Mouse (Mus musculus): ENCODE measurements at regions not wholly inside any gene's neighbourhood (a gene's known extent, or its start where the extent isn't known, plus 50 kb on each side); places are given as distances from the start of the nearest gene placed in this dataset.

GRCm38 (mm10) chr9:93981136-93981535, 556.7 kb downstream of the 1190002N15Rik start:
- DNase-seq (ENCODE audit: low spot score in 2 of 2) = no peak

- no peak for DNase-seq (ENCODE audit: low spot score in 2 of 2)
These were observed 568.1 kb downstream of the 1190002N15Rik start for GRCm38 (mm10) chr9:93969691-93970284.

- no peak for DNase-seq (ENCODE audit: low spot score in 2 of 2)
These were observed 568.8 kb downstream of the 1190002N15Rik start for GRCm38 (mm10) chr9:93969118-93969517.

- no peak for DNase-seq (ENCODE audit: low spot score in 2 of 2)
These were observed 582.4 kb downstream of the 1190002N15Rik start for GRCm38 (mm10) chr9:93955235-93956040.

- DNase-seq (ENCODE audit: low spot score in 2 of 2) = no peak
These were observed 589.2 kb downstream of the 1190002N15Rik start for GRCm38 (mm10) chr9:93948671-93949070.

GRCm38 (mm10) chr9:93947053-93947452, 590.8 kb downstream of the 1190002N15Rik start:
- DNase-seq (ENCODE audit: low spot score in 2 of 2) = no peak

GRCm38 (mm10) chr9:93940193-93940592, 597.7 kb downstream of the 1190002N15Rik start:
- no peak for DNase-seq (ENCODE audit: low spot score in 2 of 2)

GRCm38 (mm10) chr9:93930684-93931083, 607.2 kb downstream of the 1190002N15Rik start:
- DNase-seq (ENCODE audit: low spot score in 2 of 2) = no peak

- no peak for DNase-seq (ENCODE audit: low spot score in 2 of 2)
These were observed 648.6 kb downstream of the 1190002N15Rik start for GRCm38 (mm10) chr9:93889256-93889655.

GRCm38 (mm10) chr9:93880112-93880511, 657.8 kb downstream of the 1190002N15Rik start:
- DNase-seq (ENCODE audit: low spot score in 2 of 2) = no peak

GRCm38 (mm10) chr9:93879572-93879971, 658.3 kb downstream of the 1190002N15Rik start:
- DNase-seq (ENCODE audit: low spot score in 2 of 2) = no peak

GRCm38 (mm10) chr9:93870778-93871177, 667.1 kb downstream of the 1190002N15Rik start:
- DNase-seq (ENCODE audit: low spot score in 2 of 2) = no peak

GRCm38 (mm10) chr9:93857937-93858336, 679.9 kb downstream of the 1190002N15Rik start:
- no peak for DNase-seq (ENCODE audit: low spot score in 2 of 2)

- DNase-seq (ENCODE audit: low spot score in 2 of 2) = no peak
These were observed 691.5 kb downstream of the 1190002N15Rik start for GRCm38 (mm10) chr9:93846411-93846810.

GRCm38 (mm10) chr9:93843869-93844268, 694.0 kb downstream of the 1190002N15Rik start:
- DNase-seq (ENCODE audit: low spot score in 2 of 2) = no peak

Measured in layer of hippocampus, postnatal 10 days (tissue).